Mouse (Mus musculus) liver, adult 2 months (tissue): ENCODE data around the gene Aurka. TPM values are rescaled to one million over a fixed set of nuclear protein-coding genes. Genes with fewer than 3 reads are reported as not detected.

Source experiments
- DNase-seq: peaks from one replicate; pipeline ENCODE4 v3.0.0-alpha.2; 2011; ENCODE audit warnings: low read depth, low spot score; ENCODE audit errors: extremely low read depth
- H3K27ac ChIP-seq: fragments of 200-500 bp; replicated peaks from 2 replicates; pipeline ENCODE4 v1.5.1; 2012; ENCODE audit warnings: low read depth, mild to moderate bottlenecking, control low read depth, inconsistent platforms, low read length; ENCODE audit not compliant: insufficient read depth
- H3K27me3 ChIP-seq: fragments of 200-500 bp; 2 replicates; pipeline ENCODE4 v1.6.1; 2012; ENCODE audit warnings: mild to moderate bottlenecking, moderate library complexity, low read length, inconsistent platforms; ENCODE audit not compliant: control insufficient read depth, insufficient read depth
- H3K36me3 ChIP-seq: fragments of 200-500 bp; 2 replicates; pipeline ENCODE4 v1.6.1; 2012; ENCODE audit warnings: low read length, inconsistent platforms; ENCODE audit not compliant: control insufficient read depth, insufficient read depth
- H3K4me1 ChIP-seq: fragments of 200-500 bp; 2 replicates; pipeline ENCODE4 v1.6.1; 2011; ENCODE audit warnings: low read length; ENCODE audit not compliant: control insufficient read depth, insufficient read depth
- H3K4me3 ChIP-seq: fragments of 200-500 bp; 2 replicates; pipeline ENCODE4 v1.5.1; 2011; ENCODE audit warnings: low read depth, mild to moderate bottlenecking, control low read depth, low read length, moderate library complexity; ENCODE audit not compliant: insufficient read depth
- H3K79me2 ChIP-seq: fragments of 200-500 bp; 2 replicates; pipeline ENCODE4 v1.6.1; 2012; ENCODE audit warnings: inconsistent platforms, mild to moderate bottlenecking, low read length, moderate library complexity; ENCODE audit not compliant: control insufficient read depth, insufficient read depth
- H3K9ac ChIP-seq: fragments of 200-500 bp; 2 replicates; pipeline ENCODE4 v1.6.1; 2012; ENCODE audit warnings: low read depth, mild to moderate bottlenecking, control low read depth, inconsistent platforms, low read length
- CTCF ChIP-seq: fragments of 200-500 bp; IDR thresholded peaks from 2 replicates; pipeline ENCODE4 v1.5.1; 2011; ENCODE audit warnings: low read depth, low read length, control low read depth
- POLR2A ChIP-seq: fragments of 200-500 bp; IDR thresholded peaks from 2 replicates; pipeline ENCODE4 v1.6.1; 2011; ENCODE audit warnings: low read length, control low read depth; ENCODE audit not compliant: insufficient read depth; ENCODE audit errors: extremely low read depth
- WGBS: fragments of 180-500 bp; shearing (Covaris S2); methylation state at CpG from one replicate; pipeline ENCODE4 v1.1.7; 2018; 5-methylcytosine and 5-hydroxymethylcytosine counted together
- polyA plus RNA-seq: library from polyadenylated mRNA; depleted of rRNA; stranded (reverse); fragments of >200 nt; gene quantifications from 2 replicates; pipeline ENCODE4 v1.2.3, GENCODE M21; 2012
- total RNA-seq: library from RNA; depleted of rRNA; stranded (reverse); fragments of >200 nt; gene quantifications from 2 replicates; pipeline ENCODE4 v1.2.3, GENCODE M21; 2014

Gene Aurka
- total and polyA plus RNA-seq, 2 experiments: 0.28 to 0.37 TPM

DNA sequence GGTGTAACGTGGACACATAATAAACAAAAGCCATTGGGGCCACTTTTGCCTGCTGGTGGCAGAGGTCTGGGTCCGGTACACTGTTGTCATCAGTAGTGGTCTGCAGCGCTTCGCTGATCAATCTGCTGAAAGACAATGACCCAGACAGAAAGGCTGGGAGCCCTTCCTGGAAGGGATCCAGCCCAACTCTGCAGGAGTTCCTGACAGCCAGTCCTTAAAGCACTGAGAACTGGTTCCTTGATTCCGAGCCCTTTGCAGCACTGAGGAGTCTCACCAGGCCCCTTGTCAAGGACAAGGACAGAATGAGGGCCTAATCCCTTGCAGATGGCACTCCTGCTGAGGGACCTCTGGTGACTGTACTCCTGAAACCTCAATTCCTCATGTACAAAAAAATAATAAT, 28.7 kb downstream of the Aurka start:
- H3K9ac ChIP-seq: no peak overlapping the region
- H3K27ac ChIP-seq: no peak overlapping the region
- H3K4me1 ChIP-seq: peaks cover 6% of the 10 kb centered on the region
- no peaks in the 10 kb centered on the region for H3K79me2 ChIP-seq
- H3K4me3 ChIP-seq: no peak overlapping the region
- no peak for DNase-seq
- no peaks in the 10 kb centered on the region for H3K27me3 ChIP-seq
- no peaks in the 10 kb centered on the region for H3K36me3 ChIP-seq
- TF ChIP-seq POLR2A (no peak), CTCF (no peak)
- 75% methylated on average over 5 of the region's 5 CpGs for WGBS

GRCm38 (mm10) chr2:172340936-172341335, 29.4 kb downstream of the Aurka start:
- H3K79me2 ChIP-seq: no peaks in the 10 kb centered on the region
- H3K27ac ChIP-seq: no peak overlapping the region
- H3K4me3 ChIP-seq: no peak overlapping the region
- no peaks in the 10 kb centered on the region for H3K36me3 ChIP-seq
- H3K9ac ChIP-seq: no peak overlapping the region
- WGBS: 60% methylated on average over 3 of the region's 3 CpGs
- no peaks in the 10 kb centered on the region for H3K27me3 ChIP-seq
- TF ChIP-seq CTCF: no peak
- no peak for TF ChIP-seq POLR2A
- no peak for DNase-seq
- peaks cover 3% of the 10 kb centered on the region; the same call in 1 of the 2 replicates for H3K4me1 ChIP-seq

- Histone ChIP-seq H3K27ac (no peak overlapping the region), H3K4me3 (no peak overlapping the region), H3K4me1 (no peaks in the 10 kb centered on the region), H3K27me3 (no peaks in the 10 kb centered on the region), H3K36me3 (no peaks in the 10 kb centered on the region), H3K9ac (no peak overlapping the region), H3K79me2 (no peaks in the 10 kb centered on the region)
- no peak for TF ChIP-seq POLR2A
- no peak for TF ChIP-seq CTCF
- no peak for DNase-seq
- WGBS: 89% methylated on average over 19 of the region's 19 CpGs
Observed at GRCm38 (mm10) chr2:172338206-172338942, 32.0 kb downstream of the Aurka start.

- TF ChIP-seq POLR2A (no peak), CTCF (peak; percentile 92)
- Histone ChIP-seq H3K4me1 (no peaks in the 10 kb centered on the region), H3K27me3 (peaks cover 4% of the 10 kb centered on the region; the same call in 1 of the 2 replicates), H3K9ac (no peak overlapping the region), H3K4me3 (no peak overlapping the region), H3K79me2 (no peaks in the 10 kb centered on the region), H3K36me3 (no peaks in the 10 kb centered on the region), H3K27ac (no peak overlapping the region)
- DNase-seq: peak; percentile 22
- 5% methylated on average over 13 of the region's 13 CpGs for WGBS
Observed at GRCm38 (mm10) chr2:172329179-172329578, 41.2 kb downstream of the Aurka start.

- DNase-seq: no peak
- WGBS: 26% methylated on average over 8 of the region's 8 CpGs
- no peak overlapping the region for H3K27ac ChIP-seq
- H3K9ac ChIP-seq: no peak overlapping the region
- no peak for TF ChIP-seq CTCF
- TF ChIP-seq POLR2A: no peak
- peaks cover 4% of the 10 kb centered on the region; the same call in 1 of the 2 replicates for H3K27me3 ChIP-seq
- no peaks in the 10 kb centered on the region for H3K36me3 ChIP-seq
- H3K79me2 ChIP-seq: no peaks in the 10 kb centered on the region
- H3K4me1 ChIP-seq: no peaks in the 10 kb centered on the region
- H3K4me3 ChIP-seq: no peak overlapping the region
Observed at GRCm38 (mm10) chr2:172328248-172328647, 42.1 kb downstream of the Aurka start.

DNA sequence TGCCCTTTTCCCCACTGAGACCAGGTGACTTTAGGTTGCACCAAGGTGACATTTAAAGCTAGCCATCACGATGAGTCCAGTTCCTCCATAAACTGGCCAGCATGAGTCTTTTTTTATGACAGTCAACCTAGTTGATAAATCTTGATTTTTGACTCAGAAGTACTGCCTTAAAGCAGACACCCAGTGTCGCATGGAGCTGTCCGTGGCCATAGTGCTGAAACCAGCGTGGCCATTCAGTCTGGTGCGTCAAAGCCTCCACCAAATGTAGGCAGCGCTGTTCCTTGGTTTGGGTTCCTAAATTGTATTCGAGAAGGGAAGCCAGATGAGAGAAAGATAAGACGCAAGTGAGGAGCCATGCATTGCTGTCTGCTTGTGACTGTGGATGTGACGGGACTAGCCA, 49.5 kb downstream of the Aurka start:
- Histone ChIP-seq H3K4me1 (no peaks in the 10 kb centered on the region), H3K9ac (no peak overlapping the region), H3K79me2 (no peaks in the 10 kb centered on the region), H3K27me3 (no peaks in the 10 kb centered on the region; the same call in 1 of the 2 replicates), H3K27ac (no peak overlapping the region), H3K36me3 (no peaks in the 10 kb centered on the region), H3K4me3 (no peak overlapping the region)
- no peak for TF ChIP-seq POLR2A
- TF ChIP-seq CTCF: no peak
- DNase-seq: no peak
- WGBS: 13% methylated on average over 9 of the region's 9 CpGs
